Mouse (Mus musculus) midbrain, embryonic 14.5 days (tissue): ENCODE data around the gene Lrrc8d. TPM values are rescaled to one million over a fixed set of nuclear protein-coding genes. Genes with fewer than 3 reads are reported as not detected.

Experiments
- ATAC-seq: fragments of 200-750 bp; cut with Nextera tagmentation; 2 replicates; pipeline ENCODE4 v1.8.0; 2017; ENCODE audit warnings: moderate number of reproducible peaks, moderate library complexity; ENCODE audit not compliant: low FRiP score, low TSS enrichment
- DNase-seq: peaks from one replicate; pipeline ENCODE4 v3.0.0-alpha.2; 2015
- H3K27ac ChIP-seq: fragments of 300-500 bp; sonication (generic); replicated peaks from 2 replicates; pipeline ENCODE4 v1.5.1; 2014; ENCODE audit warnings: mild to moderate bottlenecking, low read depth, low read length, moderate library complexity
- H3K27me3 ChIP-seq: fragments of 300-500 bp; sonication (generic); 2 replicates; pipeline ENCODE4 v1.6.1; 2014; ENCODE audit warnings: low read length, control low read depth, mixed read lengths; ENCODE audit not compliant: control insufficient read depth, insufficient read depth
- H3K36me3 ChIP-seq: fragments of 300-500 bp; sonication (generic); 2 replicates; pipeline ENCODE4 v1.6.1; 2014; ENCODE audit warnings: low read length, control low read depth; ENCODE audit not compliant: control insufficient read depth, insufficient read depth
- H3K4me1 ChIP-seq: fragments of 300-500 bp; sonication (generic); 2 replicates; pipeline ENCODE4 v1.6.1; 2014; ENCODE audit warnings: mild to moderate bottlenecking, antibody characterized with exemption, low read length, control low read depth; ENCODE audit not compliant: control insufficient read depth, insufficient read depth
- H3K4me2 ChIP-seq: fragments of 300-500 bp; sonication (generic); 2 replicates; pipeline ENCODE4 v1.6.1; 2014; ENCODE audit warnings: mild to moderate bottlenecking, low read length, moderate library complexity
- H3K4me3 ChIP-seq: fragments of 300-500 bp; sonication (generic); replicated peaks from 2 replicates; pipeline ENCODE4 v1.5.1; 2014; ENCODE audit warnings: low read depth, low read length
- H3K9ac ChIP-seq: fragments of 300-500 bp; sonication (generic); replicated peaks from 2 replicates; pipeline ENCODE4 v1.6.1; 2014; ENCODE audit warnings: mild to moderate bottlenecking, low read length, moderate library complexity
- H3K9me3 ChIP-seq: fragments of 300-500 bp; sonication (generic); 2 replicates; pipeline ENCODE4 v1.6.1; 2016; ENCODE audit warnings: low read length, control low read depth, mixed read lengths; ENCODE audit not compliant: control insufficient read depth
- WGBS: fragments of 180-500 bp; shearing (Covaris S2); extraction: QIAGEN DNeasy Blood & Tissue Kit; methylation state at CpG from one replicate; pipeline ENCODE4 v1.1.7; 2014; 5-methylcytosine and 5-hydroxymethylcytosine counted together
- polyA plus RNA-seq: library from polyadenylated mRNA; unstranded; fragments of >200 nt; fragmentation: Nextera tagmentation; extraction: Ambion mirVana; gene quantifications from 2 replicates; pipeline ENCODE4 v1.2.1, GENCODE M21; 2014

Lrrc8d gene
- polyA plus RNA-seq, 1 experiment from 2014 or later: 45.2 TPM

GRCm38 (mm10) chr5:105740437-105740836, 40.7 kb downstream of the Lrrc8d start:
- H3K4me3 ChIP-seq: no peak overlapping the region
- WGBS: 11% methylated on average over 7 of the region's 7 CpGs
- peak; percentile 52 for DNase-seq
- H3K9ac ChIP-seq: no peak overlapping the region
- peak; percentile 34; the same call in 1 of the 2 replicates for ATAC-seq
- no peaks in the 10 kb centered on the region for H3K9me3 ChIP-seq
- no peaks in the 10 kb centered on the region for H3K36me3 ChIP-seq
- 0 out of 2 replicates have a peak, but pooled peaks cover 7% of the 10 kb centered on the region for H3K4me1 ChIP-seq
- H3K27ac ChIP-seq: 0 out of 2 replicates have a peak overlapping the region, but pooled peaks have one; percentile 49
- H3K4me2 ChIP-seq: no peak overlapping the region
- no peaks in the 10 kb centered on the region for H3K27me3 ChIP-seq

GRCm38 (mm10) chr5:105742641-105743040, 42.9 kb downstream of the Lrrc8d start:
- 0 out of 2 replicates have a peak, but pooled peaks cover 7% of the 10 kb centered on the region for H3K4me1 ChIP-seq
- 90% methylated on average over 5 of the region's 5 CpGs for WGBS
- no peak overlapping the region for H3K4me2 ChIP-seq
- H3K9ac ChIP-seq: no peak overlapping the region
- H3K36me3 ChIP-seq: no peaks in the 10 kb centered on the region
- H3K27ac ChIP-seq: no peak overlapping the region
- H3K27me3 ChIP-seq: no peaks in the 10 kb centered on the region
- DNase-seq (no peak), ATAC-seq (no peak)
- no peak overlapping the region for H3K4me3 ChIP-seq
- H3K9me3 ChIP-seq: no peaks in the 10 kb centered on the region

- ATAC-seq (no peak), DNase-seq (no peak)
- Histone ChIP-seq H3K4me1 (0 out of 2 replicates have a peak, but pooled peaks cover 8% of the 10 kb centered on the region), H3K4me3 (no peak overlapping the region), H3K36me3 (no peaks in the 10 kb centered on the region), H3K4me2 (no peak overlapping the region), H3K9ac (no peak overlapping the region), H3K27me3 (no peaks in the 10 kb centered on the region), H3K9me3 (no peaks in the 10 kb centered on the region), H3K27ac (no peak overlapping the region)
- WGBS: 87% methylated on average over 11 of the region's 11 CpGs
These were observed 45.6 kb downstream of the Lrrc8d start for GRCm38 (mm10) chr5:105745324-105745723.

- H3K4me2 ChIP-seq: no peak overlapping the region
- 80% methylated on average over 5 of the region's 5 CpGs for WGBS
- no peak overlapping the region for H3K4me3 ChIP-seq
- DNase-seq (no peak), ATAC-seq (no peak)
- no peak overlapping the region for H3K9ac ChIP-seq
- no peak overlapping the region for H3K27ac ChIP-seq
- H3K9me3 ChIP-seq: no peaks in the 10 kb centered on the region
- no peaks in the 10 kb centered on the region for H3K27me3 ChIP-seq
- no peaks in the 10 kb centered on the region for H3K36me3 ChIP-seq
- 0 out of 2 replicates have a peak, but pooled peaks cover 7% of the 10 kb centered on the region for H3K4me1 ChIP-seq
These were observed 46.2 kb downstream of the Lrrc8d start for GRCm38 (mm10) chr5:105745927-105746454.

- 0 out of 2 replicates have a peak overlapping the region, but pooled peaks have one; percentile 13 for H3K27ac ChIP-seq
- no peak overlapping the region for H3K4me3 ChIP-seq
- WGBS: 80% methylated on average over 8 of the region's 8 CpGs
- no peak for DNase-seq
- H3K4me1 ChIP-seq: 0 out of 2 replicates have a peak, but pooled peaks cover 5% of the 10 kb centered on the region
- no peak overlapping the region for H3K9ac ChIP-seq
- no peaks in the 10 kb centered on the region for H3K9me3 ChIP-seq
- H3K36me3 ChIP-seq: no peaks in the 10 kb centered on the region
- ATAC-seq: no peak
- no peak overlapping the region for H3K4me2 ChIP-seq
- no peaks in the 10 kb centered on the region for H3K27me3 ChIP-seq
These were observed 55.0 kb downstream of the Lrrc8d start for GRCm38 (mm10) chr5:105754803-105755202.

- Histone ChIP-seq H3K4me1 (0 out of 2 replicates have a peak, but pooled peaks cover 2% of the 10 kb centered on the region), H3K27ac (no peak overlapping the region), H3K36me3 (no peaks in the 10 kb centered on the region), H3K4me3 (no peak overlapping the region), H3K27me3 (no peaks in the 10 kb centered on the region), H3K9me3 (no peaks in the 10 kb centered on the region), H3K9ac (no peak overlapping the region), H3K4me2 (no peak overlapping the region)
- DNase-seq (no peak), ATAC-seq (no peak)
- 90% methylated on average over 6 of the region's 6 CpGs for WGBS
These were observed 55.7 kb downstream of the Lrrc8d start for GRCm38 (mm10) chr5:105755491-105755890.

GRCm38 (mm10) chr5:105757978-105758377, 58.2 kb downstream of the Lrrc8d start:
- Histone ChIP-seq H3K9ac (no peak overlapping the region), H3K9me3 (no peaks in the 10 kb centered on the region), H3K27ac (no peak overlapping the region), H3K4me2 (no peak overlapping the region), H3K36me3 (no peaks in the 10 kb centered on the region), H3K27me3 (no peaks in the 10 kb centered on the region), H3K4me1 (peaks cover 16% of the 10 kb centered on the region), H3K4me3 (no peak overlapping the region)
- ATAC-seq: no peak
- no peak for DNase-seq
- 89% methylated on average over 17 of the region's 17 CpGs for WGBS

GRCm38 (mm10) chr5:105758866-105759265, 59.1 kb downstream of the Lrrc8d start:
- Histone ChIP-seq H3K27me3 (no peaks in the 10 kb centered on the region), H3K9ac (no peak overlapping the region), H3K27ac (no peak overlapping the region), H3K36me3 (no peaks in the 10 kb centered on the region), H3K9me3 (no peaks in the 10 kb centered on the region), H3K4me1 (peaks cover 16% of the 10 kb centered on the region), H3K4me2 (no peak overlapping the region), H3K4me3 (no peak overlapping the region)
- no peak for ATAC-seq
- 82% methylated on average over 9 of the region's 9 CpGs for WGBS
- no peak for DNase-seq

GRCm38 (mm10) chr5:105761848-105762482, 62.2 kb downstream of the Lrrc8d start:
- Histone ChIP-seq H3K27me3 (no peaks in the 10 kb centered on the region), H3K9ac (no peak overlapping the region), H3K36me3 (no peaks in the 10 kb centered on the region), H3K4me2 (no peak overlapping the region), H3K27ac (0 out of 2 replicates have a peak overlapping the region, but pooled peaks have one; percentile 4), H3K4me3 (no peak overlapping the region), H3K9me3 (no peaks in the 10 kb centered on the region), H3K4me1 (peaks cover 29% of the 10 kb centered on the region)
- WGBS: 18% methylated on average over 11 of the region's 11 CpGs
- ATAC-seq (no peak), DNase-seq (peak; percentile 80)
